Comparison of ENCODE assay signal across 8 mouse cellular contexts in the genomic region with DNA sequence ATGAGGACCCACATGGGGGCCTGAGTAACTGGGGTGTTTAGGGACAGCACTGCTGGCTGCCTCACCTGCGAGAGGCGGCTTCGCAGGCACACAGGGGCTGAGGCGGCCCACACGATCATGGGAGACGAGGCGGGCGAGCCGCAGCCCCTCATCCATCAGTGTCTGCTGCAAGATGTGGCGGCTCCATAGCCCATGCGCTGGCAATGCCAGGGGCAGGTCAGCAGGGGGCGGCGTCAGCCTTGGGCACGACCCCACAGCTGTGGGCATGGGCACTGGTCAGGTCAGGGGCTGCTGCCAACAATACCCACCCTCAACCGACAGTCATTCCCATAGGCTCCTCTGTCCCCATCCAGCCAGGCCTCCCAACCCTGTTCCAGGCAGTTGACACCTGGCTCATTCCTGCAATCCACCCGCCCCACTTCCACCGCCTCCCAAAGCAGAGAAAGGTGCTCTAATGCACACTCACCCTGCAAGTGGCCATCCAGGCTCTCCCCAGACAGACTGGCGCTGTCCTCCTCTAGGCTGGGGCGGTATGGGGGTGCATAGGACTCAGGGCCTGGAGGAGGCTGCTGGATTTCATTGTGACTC. TPM values are rescaled to one million over a fixed set of nuclear protein-coding genes. Genes with fewer than 3 reads are reported as not detected.
A peak's percentile ranks its signal among the peaks of the same experiment; 100 is the strongest.
DNase-seq lines count a peak whose midpoint lies in the region; ATAC-seq and TF ChIP-seq lines count a peak whose summit lies in the region.

No protein-coding gene starts in this region.

- TF ChIP-seq POLR2A in olfactory bulb, adult 2 months (IDR thresholded peaks at IDR 0.05; ENCODE audit: insufficient read depth, low read depth, low read length) = no peak

- WGBS in embryonic facial prominence, embryonic 11.5 days = 31% methylated on average over 19 of the region's 19 CpGs
- WGBS in hindbrain, embryonic 15.5 days = 11% methylated on average over 19 of the region's 19 CpGs
- 29% methylated on average over 19 of the region's 19 CpGs for WGBS in liver, embryonic 16.5 days (ENCODE audit: insufficient replicate concordance)
- WGBS in olfactory bulb, adult 2 months = 42% methylated on average over 19 of the region's 19 CpGs

- peaks cover 56% of the 10 kb centered on the region for H3K79me2 ChIP-seq in C2C12 (ENCODE audit: control insufficient read depth, insufficient read depth)

- peak; percentile 72 for TF ChIP-seq CTCF in C2C12 (IDR thresholded peaks at IDR 0.05; ENCODE audit: control insufficient read depth, insufficient read depth, insufficient read length)
- peak; percentile 41; the same call in 1 of the 2 replicates for TF ChIP-seq CTCF in olfactory bulb, adult 2 months (IDR thresholded peaks at IDR 0.05; ENCODE audit: insufficient read depth, low read depth, low read length)

- peak overlapping the region; percentile 67 for H3K27ac ChIP-seq in embryonic facial prominence, embryonic 11.5 days (replicated peaks; ENCODE audit: low read depth, low read length)
- H3K27ac ChIP-seq in hindbrain, embryonic 15.5 days (replicated peaks) = no peak overlapping the region
- peak overlapping the region; percentile 65 for H3K27ac ChIP-seq in liver, embryonic 16.5 days (ENCODE audit: low read length)
- H3K27ac ChIP-seq in olfactory bulb, adult 2 months (ENCODE audit: insufficient read depth, low read depth, low read length) = peak overlapping the region; percentile 79

- H3K79me3 ChIP-seq in C2C12 (ENCODE audit: low read depth) = peaks cover 40% of the 10 kb centered on the region

- H3ac ChIP-seq in C2C12 (ENCODE audit: control insufficient read depth, insufficient read length, low read depth) = peak overlapping the region; percentile 9

- peak; percentile 58 for DNase-seq in cerebellum, adult 11 months
- DNase-seq in embryonic facial prominence, embryonic 11.5 days (ENCODE audit: low spot score) = peak; percentile 33
- DNase-seq in urinary bladder, postnatal 10 days (ENCODE audit: low spot score) = no peak

- no peaks in the 10 kb centered on the region for H3K9me3 ChIP-seq in embryonic facial prominence, embryonic 11.5 days (replicated peaks; ENCODE audit: control insufficient read depth, low read length)
- no peaks in the 10 kb centered on the region for H3K9me3 ChIP-seq in hindbrain, embryonic 15.5 days
- no peaks in the 10 kb centered on the region for H3K9me3 ChIP-seq in liver, embryonic 16.5 days (replicated peaks; ENCODE audit: control insufficient read depth, low read length)

- H3K27me3 ChIP-seq in C2C12 (ENCODE audit: control insufficient read depth, insufficient read depth, insufficient read length) = no peaks in the 10 kb centered on the region
- H3K27me3 ChIP-seq in embryonic facial prominence, embryonic 11.5 days (ENCODE audit: control insufficient read depth, insufficient read depth, low read length) = peaks cover 2% of the 10 kb centered on the region; the same call in 1 of the 2 replicates
- H3K27me3 ChIP-seq in hindbrain, embryonic 15.5 days = peaks cover 66% of the 10 kb centered on the region
- peaks cover 48% of the 10 kb centered on the region for H3K27me3 ChIP-seq in liver, embryonic 16.5 days (ENCODE audit: control insufficient read depth, insufficient read depth, low read depth, low read length)

- H3K4me2 ChIP-seq in embryonic facial prominence, embryonic 11.5 days (ENCODE audit: low read depth, low read length) = peak overlapping the region; percentile 27
- peak overlapping the region; percentile 41 for H3K4me2 ChIP-seq in hindbrain, embryonic 15.5 days
- peak overlapping the region; percentile 50 for H3K4me2 ChIP-seq in liver, embryonic 16.5 days (ENCODE audit: low read depth, low read length)

- peak overlapping the region; percentile 3 for H3K4me3 ChIP-seq in C2C12 (ENCODE audit: insufficient read depth, poor library complexity, severe bottlenecking)
- peak overlapping the region; percentile 12 for H3K4me3 ChIP-seq in embryonic facial prominence, embryonic 11.5 days (ENCODE audit: low read depth, low read length)
- peak overlapping the region; percentile 13; the same call in 1 of the 2 replicates for H3K4me3 ChIP-seq in hindbrain, embryonic 15.5 days
- no peak overlapping the region for H3K4me3 ChIP-seq in liver, embryonic 16.5 days (ENCODE audit: low read depth, low read length)
- H3K4me3 ChIP-seq in olfactory bulb, adult 2 months (ENCODE audit: insufficient read depth, low read depth, low read length) = peak overlapping the region; percentile 20

- H3K4me1 ChIP-seq in embryonic facial prominence, embryonic 11.5 days (ENCODE audit: control insufficient read depth, insufficient read depth, low read length) = peaks cover 26% of the 10 kb centered on the region
- peaks cover 43% of the 10 kb centered on the region for H3K4me1 ChIP-seq in hindbrain, embryonic 15.5 days (replicated peaks)
- peaks cover 31% of the 10 kb centered on the region for H3K4me1 ChIP-seq in liver, embryonic 16.5 days (ENCODE audit: control insufficient read depth, low read depth, low read length)
- H3K4me1 ChIP-seq in olfactory bulb, adult 2 months (ENCODE audit: control insufficient read depth, insufficient read depth, low read length) = peaks cover 70% of the 10 kb centered on the region

- H3K36me3 ChIP-seq in C2C12 (ENCODE audit: control insufficient read depth, insufficient read depth) = peaks cover 52% of the 10 kb centered on the region
- H3K36me3 ChIP-seq in embryonic facial prominence, embryonic 11.5 days (replicated peaks; ENCODE audit: control insufficient read depth, insufficient read depth, low read depth, low read length) = peaks cover 2% of the 10 kb centered on the region; the same call in 1 of the 2 replicates
- no peaks in the 10 kb centered on the region for H3K36me3 ChIP-seq in hindbrain, embryonic 15.5 days
- H3K36me3 ChIP-seq in liver, embryonic 16.5 days (ENCODE audit: control insufficient read depth, insufficient read depth) = no peaks in the 10 kb centered on the region; the same call in 1 of the 2 replicates

- H3K9ac ChIP-seq in embryonic facial prominence, embryonic 11.5 days (replicated peaks; ENCODE audit: low read length) = peak overlapping the region; percentile 32; the same call in 1 of the 2 replicates
- no peak overlapping the region for H3K9ac ChIP-seq in hindbrain, embryonic 15.5 days
- H3K9ac ChIP-seq in liver, embryonic 16.5 days (ENCODE audit: low read depth, low read length) = no peak overlapping the region

- ATAC-seq in cerebellum, adult (ENCODE audit: insufficient number of reproducible peaks, low FRiP score, low TSS enrichment) = no peak
- no peak for ATAC-seq in embryonic facial prominence, embryonic 11.5 days (replicated peaks; ENCODE audit: insufficient number of reproducible peaks, low FRiP score, low TSS enrichment, low read depth)
- ATAC-seq in hindbrain, embryonic 15.5 days (ENCODE audit: low FRiP score, low read depth) = 0 out of 2 replicates have a peak, but pooled peaks have one; percentile 6
- ATAC-seq in liver, embryonic 16.5 days (ENCODE audit: low read depth) = no peak

TF ChIP-seq in C2C12, 6 proteins besides CTCF, POLR2A, EP300 and RAD21 (continues in another document):
- TF ChIP-seq FOSL1 (IDR thresholded peaks at IDR 0.05; ENCODE audit: insufficient read depth, low read length, poor library complexity, severe bottlenecking) (no peak), CEBPB (IDR thresholded peaks at IDR 0.05; ENCODE audit: low read depth) (no peak), MAX (IDR thresholded peaks at IDR 0.05) (no peak), MYOD1 (IDR thresholded peaks at IDR 0.05; ENCODE audit: control insufficient read depth, insufficient read length, low read depth) (no peak), MYOG (IDR thresholded peaks at IDR 0.05; ENCODE audit: control insufficient read depth, extremely low read depth, insufficient read length) (no peak)

RNA-seq across cellular contexts. Expression of a gene that starts 3.9 kb away (rescaled TPM):
- polyA plus RNA-seq in C2C12 (2012; fragmentation: generic; extraction: Trizol) = 6.8 TPM
- polyA plus RNA-seq in embryonic facial prominence, embryonic 11.5 days (2014; fragmentation: Nextera tagmentation; extraction: Ambion mirVana) = 11.2 and 11.7 TPM in 2 replicates
- polyA plus RNA-seq in hindbrain, embryonic 15.5 days (2015; fragmentation: Nextera tagmentation; extraction: Ambion mirVana) = 3.1 and 3.4 TPM in 2 replicates
- polyA plus RNA-seq in liver, embryonic 16.5 days (2015; fragmentation: Nextera tagmentation; extraction: Ambion mirVana) = 6.7 and 7.1 TPM in 2 replicates
- not detected in 2 replicates for polyA plus RNA-seq in olfactory bulb, adult 2 months (2012; ENCODE audit: insufficient read depth, insufficient read length, low replicate concordance, missing spikeins)

RNA-seq across cellular contexts. Expression of a gene that starts 5.6 kb away (rescaled TPM):
- 108 TPM for polyA plus RNA-seq in C2C12 (2012; fragmentation: generic; extraction: Trizol)
- 8.0 and 9.3 TPM in 2 replicates for polyA plus RNA-seq in embryonic facial prominence, embryonic 11.5 days (2014; fragmentation: Nextera tagmentation; extraction: Ambion mirVana)
- polyA plus RNA-seq in hindbrain, embryonic 15.5 days (2015; fragmentation: Nextera tagmentation; extraction: Ambion mirVana) = 2.5 and 2.7 TPM in 2 replicates
- polyA plus RNA-seq in liver, embryonic 16.5 days (2015; fragmentation: Nextera tagmentation; extraction: Ambion mirVana) = 3.0 and 3.9 TPM in 2 replicates
- polyA plus RNA-seq in olfactory bulb, adult 2 months (2012; ENCODE audit: insufficient read depth, insufficient read length, low replicate concordance, missing spikeins) = not detected in 2 replicates

RNA-seq across cellular contexts. Expression of a gene that starts 20.0 kb away (rescaled TPM):
- polyA plus RNA-seq in C2C12 (2012; fragmentation: generic; extraction: Trizol) = 0.26 TPM
- polyA plus RNA-seq in embryonic facial prominence, embryonic 11.5 days (2014; fragmentation: Nextera tagmentation; extraction: Ambion mirVana) = 8.1 and 8.2 TPM in 2 replicates
- polyA plus RNA-seq in hindbrain, embryonic 15.5 days (2015; fragmentation: Nextera tagmentation; extraction: Ambion mirVana) = 6.2 and 6.3 TPM in 2 replicates
- 14.8 and 17.7 TPM in 2 replicates for polyA plus RNA-seq in liver, embryonic 16.5 days (2015; fragmentation: Nextera tagmentation; extraction: Ambion mirVana)
- not detected in 2 replicates for polyA plus RNA-seq in olfactory bulb, adult 2 months (2012; ENCODE audit: insufficient read depth, insufficient read length, low replicate concordance, missing spikeins)

RNA-seq across cellular contexts. Expression of a gene that starts 41.8 kb away (rescaled TPM):
- 190 TPM for polyA plus RNA-seq in C2C12 (2012; fragmentation: generic; extraction: Trizol)
- 55.5 and 59.0 TPM in 2 replicates for polyA plus RNA-seq in embryonic facial prominence, embryonic 11.5 days (2014; fragmentation: Nextera tagmentation; extraction: Ambion mirVana)
- polyA plus RNA-seq in hindbrain, embryonic 15.5 days (2015; fragmentation: Nextera tagmentation; extraction: Ambion mirVana) = 102 and 114 TPM in 2 replicates
- 31.9 and 36.3 TPM in 2 replicates for polyA plus RNA-seq in liver, embryonic 16.5 days (2015; fragmentation: Nextera tagmentation; extraction: Ambion mirVana)
- 404 and 471 TPM in 2 replicates for polyA plus RNA-seq in olfactory bulb, adult 2 months (2012; ENCODE audit: insufficient read depth, insufficient read length, low replicate concordance, missing spikeins)

RNA-seq across cellular contexts. Expression of a gene that starts 42.2 kb away (rescaled TPM):
- 0.16 TPM for polyA plus RNA-seq in C2C12 (2012; fragmentation: generic; extraction: Trizol)
- 0.40 and 0.55 TPM in 2 replicates for polyA plus RNA-seq in embryonic facial prominence, embryonic 11.5 days (2014; fragmentation: Nextera tagmentation; extraction: Ambion mirVana)
- 0.72 and 0.77 TPM in 2 replicates for polyA plus RNA-seq in hindbrain, embryonic 15.5 days (2015; fragmentation: Nextera tagmentation; extraction: Ambion mirVana)
- polyA plus RNA-seq in liver, embryonic 16.5 days (2015; fragmentation: Nextera tagmentation; extraction: Ambion mirVana) = 0.11 and 0.55 TPM in 2 replicates
- not detected in 2 replicates for polyA plus RNA-seq in olfactory bulb, adult 2 months (2012; ENCODE audit: insufficient read depth, insufficient read length, low replicate concordance, missing spikeins)
